Mouse (Mus musculus) hindbrain, embryonic 12.5 days (tissue): ENCODE results near the gene Zdhhc23. TPM values are rescaled to one million over a fixed set of nuclear protein-coding genes. Genes with fewer than 3 reads are reported as not detected.

Experiments
- ATAC-seq: fragments of 200-750 bp; cut with Nextera tagmentation; 2 replicates; pipeline ENCODE4 v1.8.0; 2017; ENCODE audit warnings: moderate TSS enrichment; ENCODE audit not compliant: low FRiP score
- H3K27ac ChIP-seq: fragments of 300-500 bp; sonication (generic); 2 replicates; pipeline ENCODE4 v1.5.1; 2016; ENCODE audit warnings: mild to moderate bottlenecking
- H3K27me3 ChIP-seq: fragments of 300-500 bp; sonication (generic); 2 replicates; pipeline ENCODE4 v1.6.1; 2016; ENCODE audit warnings: mild to moderate bottlenecking
- H3K36me3 ChIP-seq: fragments of 300-500 bp; sonication (generic); 2 replicates; pipeline ENCODE4 v1.6.1; 2016; ENCODE audit warnings: mild to moderate bottlenecking
- H3K4me1 ChIP-seq: fragments of 300-500 bp; sonication (generic); 2 replicates; pipeline ENCODE4 v1.6.1; 2016
- H3K4me2 ChIP-seq: fragments of 300-500 bp; sonication (generic); replicated peaks from 2 replicates; pipeline ENCODE4 v1.6.1; 2016; ENCODE audit warnings: mild to moderate bottlenecking
- H3K4me3 ChIP-seq: fragments of 300-500 bp; sonication (generic); 2 replicates; pipeline ENCODE4 v1.5.1; 2016; ENCODE audit warnings: mild to moderate bottlenecking
- H3K9ac ChIP-seq: fragments of 300-500 bp; sonication (generic); 2 replicates; pipeline ENCODE4 v1.6.1; 2016; ENCODE audit warnings: mild to moderate bottlenecking, moderate library complexity
- H3K9me3 ChIP-seq: fragments of 300-500 bp; sonication (generic); replicated peaks from 2 replicates; pipeline ENCODE4 v1.6.1; 2016; ENCODE audit warnings: mild to moderate bottlenecking
- WGBS: fragments of 180-500 bp; shearing (Covaris S2); methylation state at CpG from one replicate; pipeline ENCODE4 v1.1.7; 2016; 5-methylcytosine and 5-hydroxymethylcytosine counted together
- microRNA-seq: library from miRNA; unstranded; fragments of <30 nt; microRNA quantifications from one replicate; pipeline ENCODE4, GENCODE M21; 2017
- polyA plus RNA-seq: library from polyadenylated mRNA; unstranded; fragments of >200 nt; fragmentation: Nextera tagmentation; extraction: Ambion mirVana; gene quantifications from 2 replicates; pipeline ENCODE4 v1.2.1, GENCODE M21; 2016

The Zdhhc23 gene
- polyA plus RNA-seq, 1 experiment from 2014 or later: 1.4 TPM

GRCm38 (mm10) chr16:43926341-43926859 is 53.2 kb downstream of the Zdhhc23 start, which contains the start of gene Qtrt2:
Gene Qtrt2, minus strand, starts transcription at chr16:43926809.
- Histone ChIP-seq H3K36me3 (no peaks in the 10 kb centered on the region), H3K4me3 (no peak within 1 kb of the TSS), H3K27ac (no peak within 1 kb of the TSS), H3K4me2 (no peak within 1 kb of the TSS), H3K4me1 (no peaks in the 10 kb centered on the region), H3K27me3 (no peaks in the 10 kb centered on the region), H3K9ac (no peak within 1 kb of the TSS), H3K9me3 (no peaks in the 10 kb centered on the region)
- 85% methylated on average over 6 of the region's 6 CpGs for WGBS
- ATAC-seq: no peak

- no peak for ATAC-seq
- Histone ChIP-seq H3K4me2 (no peak overlapping the region), H3K27ac (no peak overlapping the region), H3K4me1 (no peaks in the 10 kb centered on the region), H3K9me3 (no peaks in the 10 kb centered on the region), H3K27me3 (no peaks in the 10 kb centered on the region), H3K4me3 (no peak overlapping the region), H3K9ac (no peak overlapping the region), H3K36me3 (no peaks in the 10 kb centered on the region)
- 87% methylated on average over 1 of the region's 1 CpGs for WGBS
These were observed 53.7 kb downstream of the Zdhhc23 start for GRCm38 (mm10) chr16:43925846-43926245.

- ATAC-seq: no peak
- Histone ChIP-seq H3K36me3 (no peaks in the 10 kb centered on the region), H3K27me3 (no peaks in the 10 kb centered on the region), H3K27ac (no peak overlapping the region), H3K4me3 (no peak overlapping the region), H3K4me1 (no peaks in the 10 kb centered on the region), H3K9ac (no peak overlapping the region), H3K4me2 (no peak overlapping the region), H3K9me3 (no peaks in the 10 kb centered on the region)
- WGBS: 66% methylated on average over 6 of the region's 6 CpGs
These were observed 54.5 kb downstream of the Zdhhc23 start for GRCm38 (mm10) chr16:43925001-43925558.

GRCm38 (mm10) chr16:43922630-43923029 is 57.0 kb downstream of the Zdhhc23 start:
- H3K27me3 ChIP-seq: no peaks in the 10 kb centered on the region
- WGBS: 69% methylated on average over 3 of the region's 3 CpGs
- no peak overlapping the region for H3K27ac ChIP-seq
- H3K9me3 ChIP-seq: no peaks in the 10 kb centered on the region
- H3K4me2 ChIP-seq: no peak overlapping the region
- H3K4me3 ChIP-seq: no peak overlapping the region
- no peak for ATAC-seq
- no peaks in the 10 kb centered on the region for H3K4me1 ChIP-seq
- no peak overlapping the region for H3K9ac ChIP-seq
- H3K36me3 ChIP-seq: 0 out of 2 replicates have a peak, but pooled peaks cover 4% of the 10 kb centered on the region

GRCm38 (mm10) chr16:43922024-43922423 is 57.6 kb downstream of the Zdhhc23 start:
- no peak overlapping the region for H3K4me2 ChIP-seq
- H3K9me3 ChIP-seq: no peaks in the 10 kb centered on the region
- H3K4me1 ChIP-seq: no peaks in the 10 kb centered on the region
- H3K9ac ChIP-seq: no peak overlapping the region
- H3K27ac ChIP-seq: no peak overlapping the region
- H3K4me3 ChIP-seq: no peak overlapping the region
- 0 out of 2 replicates have a peak, but pooled peaks cover 4% of the 10 kb centered on the region for H3K36me3 ChIP-seq
- no peak for ATAC-seq
- WGBS: 70% methylated on average over 2 of the region's 2 CpGs
- H3K27me3 ChIP-seq: no peaks in the 10 kb centered on the region

GRCm38 (mm10) chr16:43918867-43919266 is 60.7 kb downstream of the Zdhhc23 start:
- Histone ChIP-seq H3K4me3 (no peak overlapping the region), H3K4me2 (no peak overlapping the region), H3K9me3 (no peaks in the 10 kb centered on the region), H3K36me3 (0 out of 2 replicates have a peak, but pooled peaks cover 6% of the 10 kb centered on the region), H3K9ac (no peak overlapping the region), H3K4me1 (no peaks in the 10 kb centered on the region), H3K27ac (no peak overlapping the region), H3K27me3 (no peaks in the 10 kb centered on the region)
- 95% methylated on average over 3 of the region's 3 CpGs for WGBS
- ATAC-seq: no peak

Small RNA genes lying within 50 kb of the gene (microRNA-seq; reads per million reads assigned to microRNA genes)
- gene Mir3470b: not detected

Other genes with a start within 250 kb of the Zdhhc23 start
- not detected in 2 replicates for gene Drd3, start 225.8 kb downstream of the Zdhhc23 start, polyA plus RNA-seq
- gene Ccdc191, start 90.0 kb downstream of the Zdhhc23 start, polyA plus RNA-seq: 11.2 and 11.3 TPM in 2 replicates
- gene Qtrt2, start 53.0 kb downstream of the Zdhhc23 start, polyA plus RNA-seq: 28.1 and 29.8 TPM in 2 replicates
- 4.9 and 5.0 TPM in 2 replicates for gene Gramd1c, start 83.6 kb upstream of the Zdhhc23 start, polyA plus RNA-seq
- 59.6 and 65.5 TPM in 2 replicates for gene Atp6v1a, start 159.9 kb upstream of the Zdhhc23 start, polyA plus RNA-seq
- gene Naa50, start 160.0 kb upstream of the Zdhhc23 start, polyA plus RNA-seq: 92.5 and 100 TPM in 2 replicates
- 3.5 and 4.3 TPM in 2 replicates for gene Usf3, start 193.5 kb upstream of the Zdhhc23 start, polyA plus RNA-seq